In genomic region chr9:60626311-60626791, GRCm38 (mm10) we compare ENCODE assay signal across 12 mouse cellular contexts.
A peak's percentile ranks its signal among the peaks of the same experiment; 100 is the strongest.
DNase-seq lines count a peak whose midpoint lies in the region; ATAC-seq and TF ChIP-seq lines count a peak whose summit lies in the region.
"Had no signal": no experiment of that assay in that cellular context is flagged by ENCODE, and none has a peak within 500 bp of the region (broad histone marks: within the 10 kb centered on the region; RNA-seq: fewer than 3 reads in every experiment).

No protein-coding gene starts in this region.

- H3K4me2 ChIP-seq in hindbrain, postnatal 0 days (ENCODE audit: low read depth, low read length) = no peak overlapping the region

- H3K27me3 ChIP-seq in hindbrain, postnatal 0 days (ENCODE audit: insufficient read depth, low read length) = no peaks in the 10 kb centered on the region
- no peaks in the 10 kb centered on the region for H3K27me3 ChIP-seq in thymus, adult 2 months (ENCODE audit: control insufficient read depth, insufficient read depth, low read length)

- peaks cover 16% of the 10 kb centered on the region for H3K4me1 ChIP-seq in cortical plate, adult 2 months (ENCODE audit: control insufficient read depth, insufficient read depth, low read length)
- H3K4me1 ChIP-seq in hindbrain, postnatal 0 days (ENCODE audit: insufficient read depth, low read length) = peaks cover 10% of the 10 kb centered on the region
- no peaks in the 10 kb centered on the region for H3K4me1 ChIP-seq in thymus, adult 2 months (replicated peaks; ENCODE audit: control insufficient read depth, insufficient read depth, low read length)

- no peaks in the 10 kb centered on the region for H3K9me3 ChIP-seq in hindbrain, postnatal 0 days (ENCODE audit: low read length)
- H3K9me3 ChIP-seq: G1E; megakaryocyte, embryonic 14.5 days had no signal

- DNase-seq in frontal cortex, adult 2 months (ENCODE audit: extremely low spot score in 1 of 2, low spot score in 1 of 2) = no peak
- peak; percentile 33 for DNase-seq in brain, embryonic 14.5 days (ENCODE audit: low read depth)
- peak; percentile 12 for DNase-seq in hindbrain, postnatal 0 days (ENCODE audit: low spot score)
- no peak for DNase-seq in thymus, adult 2 months
- no peak for DNase-seq in gastrocnemius, adult 18-20 months (ENCODE audit: low spot score)
- DNase-seq: kidney, postnatal 14 days; spleen, adult 18-20 months had no signal

- WGBS in hindbrain, postnatal 0 days = 46% methylated on average over 7 of the region's 7 CpGs
- 68% methylated on average over 7 of the region's 7 CpGs for WGBS in thymus, adult 2 months

- H3K36me3 ChIP-seq in hindbrain, postnatal 0 days (ENCODE audit: insufficient read depth, low read length) = no peaks in the 10 kb centered on the region; the same call in 1 of the 2 replicates
- no peaks in the 10 kb centered on the region for H3K36me3 ChIP-seq in thymus, adult 2 months (ENCODE audit: control insufficient read depth, insufficient read depth, low read length)
- H3K36me3 ChIP-seq: G1E had no signal

- TF ChIP-seq CTCF in brain, embryonic 14.5 days (IDR thresholded peaks at IDR 0.05; ENCODE audit: borderline replicate concordance, extremely low read depth, insufficient read depth, insufficient read length) = no peak
- no peak for TF ChIP-seq CTCF in cortical plate, adult 2 months (IDR thresholded peaks at IDR 0.05; ENCODE audit: extremely low read depth, insufficient read depth, low read length)
- no peak for TF ChIP-seq CTCF in hindbrain, postnatal 0 days (IDR thresholded peaks at IDR 0.05; ENCODE audit: low read depth)
- no peak for TF ChIP-seq CTCF in thymus, adult 2 months (IDR thresholded peaks at IDR 0.05; ENCODE audit: borderline replicate concordance, control insufficient read depth, extremely low read depth, insufficient read depth, low read length, poor library complexity)

- ATAC-seq in frontal cortex, adult (ENCODE audit: low TSS enrichment) = peak; percentile 29
- peak; percentile 56 for ATAC-seq in hindbrain, postnatal 0 days
- no peak for ATAC-seq in inflammation-experienced regulatory T-cells, adult 6 months

- H3K9ac ChIP-seq in hindbrain, postnatal 0 days (replicated peaks; ENCODE audit: low read length) = no peak overlapping the region

- H3K4me3 ChIP-seq in cortical plate, adult 2 months (ENCODE audit: insufficient read depth, low read length) = no peak overlapping the region
- no peak overlapping the region for H3K4me3 ChIP-seq in hindbrain, postnatal 0 days (ENCODE audit: low read length)
- H3K4me3 ChIP-seq in thymus, adult 2 months (ENCODE audit: control insufficient read depth, insufficient read depth, low read length) = no peak overlapping the region
- H3K4me3 ChIP-seq: megakaryocyte, embryonic 14.5 days had no signal

- no peak for TF ChIP-seq POLR2A in brain, embryonic 14.5 days (IDR thresholded peaks at IDR 0.05; ENCODE audit: borderline replicate concordance, extremely low read depth, insufficient read depth, insufficient read length, poor library complexity, severe bottlenecking)
- TF ChIP-seq POLR2A in cortical plate, adult 2 months (IDR thresholded peaks at IDR 0.05; ENCODE audit: extremely low read depth, insufficient read depth, low read length) = no peak
- no peak for TF ChIP-seq POLR2A in thymus, adult 2 months (IDR thresholded peaks at IDR 0.05; ENCODE audit: control insufficient read depth, extremely low read depth, insufficient read depth, low read length, poor library complexity)

- H3K27ac ChIP-seq in cortical plate, adult 2 months (ENCODE audit: insufficient read depth, low read length) = 0 out of 2 replicates have a peak overlapping the region, but pooled peaks have one; percentile 9
- peak overlapping the region; percentile 59 for H3K27ac ChIP-seq in hindbrain, postnatal 0 days
- no peak overlapping the region for H3K27ac ChIP-seq in thymus, adult 2 months (ENCODE audit: control insufficient read depth, insufficient read depth, low read length)

Comparison
In these comparisons a context has a peak if more than half of its experiments do, and no peak if none do; other contexts are left out.
1. DNase-seq: peak in brain, embryonic 14.5 days (single experiment) and hindbrain, postnatal 0 days (single experiment); none in frontal cortex, adult 2 months (0 of 2), thymus, adult 2 months (single experiment) and gastrocnemius, adult 18-20 months (single experiment).